Mouse (Mus musculus): ENCODE data around the gene Mybbp1a.

DNA sequence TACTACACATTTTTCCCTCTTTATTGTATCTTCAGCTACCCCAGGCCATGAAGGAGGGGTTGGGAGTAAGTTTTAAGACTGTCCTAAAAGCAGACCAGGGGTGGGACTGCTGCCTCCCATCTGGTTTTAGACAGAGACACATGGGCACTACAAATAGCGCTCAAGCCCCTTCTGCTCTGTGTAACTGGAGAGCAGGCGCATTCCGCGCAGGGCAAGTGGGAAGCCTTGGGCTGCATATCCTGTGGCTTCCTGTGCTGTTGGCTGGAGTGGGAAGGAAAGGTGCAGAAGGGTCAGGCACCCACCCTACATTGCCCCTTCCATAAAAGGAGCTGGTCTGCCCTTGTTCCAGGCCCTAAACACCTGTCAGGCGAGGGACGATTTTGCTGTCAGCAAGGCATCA, 45.5 kb upstream of the Mybbp1a start:
- no peak for TF ChIP-seq EP300 (IDR thresholded peaks at IDR 0.05; ENCODE audit: low read length)
- no peak for TF ChIP-seq JUN (IDR thresholded peaks at IDR 0.05; ENCODE audit: insufficient read depth, low read depth, low read length)
- TF ChIP-seq NELFE (IDR thresholded peaks at IDR 0.05; ENCODE audit: low read depth, low read length): no peak
- TF ChIP-seq TBP (conservative IDR thresholded peaks at IDR 0.05; ENCODE audit: low read depth, low read length): no peak

All from CH12.LX (cell line).